Mouse (Mus musculus) activated CD4-positive, CD25-positive, alpha-beta regulatory T cell, adult 4 months (primary cell): ENCODE data around the gene Csrp2. TPM values are rescaled to one million over a fixed set of nuclear protein-coding genes. Genes with fewer than 3 reads are reported as not detected.

ENCODE experiments used
- ATAC-seq: one replicate; pipeline ENCODE4 v1.8.0; 2017
- polyA plus RNA-seq, 2 experiments: library from polyadenylated mRNA; unstranded; fragments of 100-300 nt; shearing (Covaris generic); gene quantifications; one replicate each; pipeline ENCODE4 v1.2.1; 2017

The Csrp2 gene
- polyA plus RNA-seq, 2 experiments from 2014 or later: 4.2 to 7.8 TPM

DNA sequence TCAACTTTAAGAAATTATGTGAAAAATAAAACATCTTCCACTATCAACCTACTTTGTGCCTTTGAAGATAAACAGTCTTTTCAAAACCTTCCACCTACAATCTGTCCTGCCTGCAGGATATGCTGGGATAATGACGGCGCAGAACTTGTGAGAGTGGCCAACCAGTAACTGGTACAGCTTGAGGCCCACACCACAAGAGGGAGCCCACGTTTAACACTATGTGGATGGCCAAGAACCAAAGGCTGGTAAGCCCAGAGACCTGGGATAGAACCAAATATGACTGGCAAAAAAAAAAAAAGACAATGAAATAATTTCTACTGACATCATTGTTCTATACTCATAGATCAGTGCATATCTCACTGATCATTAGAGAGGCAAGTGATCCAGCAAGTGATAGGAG lies 54.9 kb downstream of the Csrp2 start:
- ATAC-seq: no peak

DNA sequence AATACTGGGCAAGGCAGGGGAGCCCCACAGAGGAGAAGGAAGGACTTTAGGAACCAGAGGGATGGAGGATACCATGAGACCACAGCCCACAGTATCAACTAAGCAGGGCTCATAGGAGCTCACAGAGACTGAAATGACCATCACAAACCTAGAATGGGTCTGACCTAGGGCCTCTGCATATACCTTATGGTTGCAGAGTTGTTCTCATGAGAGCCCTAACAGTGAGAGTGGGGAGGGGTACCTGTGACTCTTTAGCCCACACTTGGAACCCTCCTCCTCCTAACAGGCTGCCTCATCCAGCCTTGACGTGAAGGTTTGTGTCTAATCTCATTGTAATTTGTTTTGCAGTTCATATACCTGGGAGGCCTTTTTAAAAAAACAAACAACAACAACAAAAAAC lies 55.3 kb downstream of the Csrp2 start:
- no peak for ATAC-seq

- peak; percentile 64 for ATAC-seq
Observed at GRCm38 (mm10) chr10:110976046-110976445, 56.5 kb downstream of the Csrp2 start.

DNA sequence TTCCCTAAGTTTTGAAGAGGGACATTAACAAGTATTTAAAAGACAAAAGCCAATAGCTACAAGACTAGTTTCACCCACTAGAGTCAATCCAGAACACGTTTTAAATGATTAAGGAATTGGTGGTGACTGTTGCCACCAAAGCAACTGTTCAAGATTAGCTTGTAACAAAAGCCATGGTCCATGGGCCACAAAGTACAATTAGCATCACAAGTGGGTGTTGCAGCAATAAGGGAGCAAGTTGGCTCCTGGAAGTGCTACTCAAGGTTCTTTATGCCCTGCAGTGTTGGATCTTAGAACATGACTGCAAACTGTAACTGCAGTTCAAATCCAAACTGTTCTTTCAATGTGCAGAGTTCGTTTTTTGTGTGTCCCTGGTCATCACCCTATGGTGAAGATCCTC lies 57.8 kb downstream of the Csrp2 start:
- ATAC-seq: no peak

- no peak for ATAC-seq
Observed at GRCm38 (mm10) chr10:110979431-110979830, 59.8 kb downstream of the Csrp2 start.

- no peak for ATAC-seq
Observed at GRCm38 (mm10) chr10:110980441-110980840, 60.9 kb downstream of the Csrp2 start.

GRCm38 (mm10) chr10:110982771-110983170 lies 63.2 kb downstream of the Csrp2 start:
- no peak for ATAC-seq

GRCm38 (mm10) chr10:110986682-110987081 lies 67.1 kb downstream of the Csrp2 start:
- ATAC-seq: no peak

Other genes starting within 250 kb of the Csrp2 start
- 1 to 10 TPM; 1.5 to 3.2 TPM for gene E2f7, start 174.3 kb upstream of the Csrp2 start, polyA plus RNA-seq
- 10 to 100 TPM; 11.1 to 16.7 TPM for gene Zdhhc17, start 90.4 kb downstream of the Csrp2 start, polyA plus RNA-seq
- 10 to 100 TPM; 12.0 to 16.7 TPM for gene Osbpl8, start 245.0 kb downstream of the Csrp2 start, polyA plus RNA-seq